Mouse (Mus musculus): ENCODE measurements around the gene Spp2. TPM values are rescaled to one million over a fixed set of nuclear protein-coding genes. Genes with fewer than 3 reads are reported as not detected.
A peak's percentile ranks its signal among the peaks of the same experiment; 100 is the strongest.

Gene Spp2
- polyA plus RNA-seq, 1 experiment from 2014 or later = 18.1 TPM

GRCm38 (mm10) chr1:88429413-88429812, 22.7 kb downstream of the Spp2 start:
- no peaks in the 10 kb centered on the region for H3K27me3 ChIP-seq (ENCODE audit: control insufficient read depth, insufficient read depth, low read length)
- H3K4me2 ChIP-seq (ENCODE audit: low read depth, low read length) = no peak overlapping the region
- H3K4me1 ChIP-seq (ENCODE audit: control insufficient read depth, insufficient read depth, low read length) = peaks cover 7% of the 10 kb centered on the region; the same call in 1 of the 2 replicates
- WGBS = 67% methylated on average over 1 of the region's 1 CpGs
- no peak overlapping the region for H3K27ac ChIP-seq (ENCODE audit: low read length)
- no peak for ATAC-seq (ENCODE audit: insufficient read depth, low FRiP score)
- H3K4me3 ChIP-seq (replicated peaks; ENCODE audit: low read length) = no peak overlapping the region
- H3K9me3 ChIP-seq (replicated peaks; ENCODE audit: control insufficient read depth, low read length) = no peaks in the 10 kb centered on the region
- no peaks in the 10 kb centered on the region for H3K36me3 ChIP-seq (ENCODE audit: control insufficient read depth, insufficient read depth, low read length)
- no peak overlapping the region for H3K9ac ChIP-seq (ENCODE audit: low read length)

- ATAC-seq (ENCODE audit: insufficient read depth, low FRiP score) = no peak
- Histone ChIP-seq H3K9me3 (replicated peaks; ENCODE audit: control insufficient read depth, low read length) (no peaks in the 10 kb centered on the region), H3K27ac (ENCODE audit: low read length) (no peak overlapping the region), H3K4me1 (ENCODE audit: control insufficient read depth, insufficient read depth, low read length) (peaks cover 7% of the 10 kb centered on the region; the same call in 1 of the 2 replicates), H3K36me3 (ENCODE audit: control insufficient read depth, insufficient read depth, low read length) (no peaks in the 10 kb centered on the region), H3K4me3 (replicated peaks; ENCODE audit: low read length) (no peak overlapping the region), H3K27me3 (ENCODE audit: control insufficient read depth, insufficient read depth, low read length) (no peaks in the 10 kb centered on the region), H3K9ac (ENCODE audit: low read length) (no peak overlapping the region), H3K4me2 (ENCODE audit: low read depth, low read length) (no peak overlapping the region)
- WGBS = 79% methylated on average over 4 of the region's 4 CpGs
Observed at GRCm38 (mm10) chr1:88431262-88431661, 24.5 kb downstream of the Spp2 start.

- Histone ChIP-seq H3K27me3 (ENCODE audit: control insufficient read depth, insufficient read depth, low read length) (no peaks in the 10 kb centered on the region), H3K4me3 (replicated peaks; ENCODE audit: low read length) (no peak overlapping the region), H3K36me3 (ENCODE audit: control insufficient read depth, insufficient read depth, low read length) (no peaks in the 10 kb centered on the region), H3K4me2 (ENCODE audit: low read depth, low read length) (no peak overlapping the region), H3K9me3 (replicated peaks; ENCODE audit: control insufficient read depth, low read length) (no peaks in the 10 kb centered on the region), H3K27ac (ENCODE audit: low read length) (no peak overlapping the region), H3K9ac (ENCODE audit: low read length) (no peak overlapping the region), H3K4me1 (ENCODE audit: control insufficient read depth, insufficient read depth, low read length) (peaks cover 7% of the 10 kb centered on the region; the same call in 1 of the 2 replicates)
- no peak for ATAC-seq (ENCODE audit: insufficient read depth, low FRiP score)
- 37% methylated on average over 3 of the region's 3 CpGs for WGBS
Observed at GRCm38 (mm10) chr1:88432601-88433000, 25.8 kb downstream of the Spp2 start.

- ATAC-seq (ENCODE audit: insufficient read depth, low FRiP score) = no peak
- H3K9ac ChIP-seq (ENCODE audit: low read length) = no peak overlapping the region
- peaks cover 7% of the 10 kb centered on the region; the same call in 1 of the 2 replicates for H3K4me1 ChIP-seq (ENCODE audit: control insufficient read depth, insufficient read depth, low read length)
- no peaks in the 10 kb centered on the region for H3K9me3 ChIP-seq (replicated peaks; ENCODE audit: control insufficient read depth, low read length)
- H3K27ac ChIP-seq (ENCODE audit: low read length) = no peak overlapping the region
- H3K36me3 ChIP-seq (ENCODE audit: control insufficient read depth, insufficient read depth, low read length) = no peaks in the 10 kb centered on the region
- H3K4me2 ChIP-seq (ENCODE audit: low read depth, low read length) = no peak overlapping the region
- 72% methylated on average over 6 of the region's 6 CpGs for WGBS
- no peak overlapping the region for H3K4me3 ChIP-seq (replicated peaks; ENCODE audit: low read length)
- H3K27me3 ChIP-seq (ENCODE audit: control insufficient read depth, insufficient read depth, low read length) = no peaks in the 10 kb centered on the region
Observed at GRCm38 (mm10) chr1:88433096-88433883, 26.5 kb downstream of the Spp2 start.

DNA sequence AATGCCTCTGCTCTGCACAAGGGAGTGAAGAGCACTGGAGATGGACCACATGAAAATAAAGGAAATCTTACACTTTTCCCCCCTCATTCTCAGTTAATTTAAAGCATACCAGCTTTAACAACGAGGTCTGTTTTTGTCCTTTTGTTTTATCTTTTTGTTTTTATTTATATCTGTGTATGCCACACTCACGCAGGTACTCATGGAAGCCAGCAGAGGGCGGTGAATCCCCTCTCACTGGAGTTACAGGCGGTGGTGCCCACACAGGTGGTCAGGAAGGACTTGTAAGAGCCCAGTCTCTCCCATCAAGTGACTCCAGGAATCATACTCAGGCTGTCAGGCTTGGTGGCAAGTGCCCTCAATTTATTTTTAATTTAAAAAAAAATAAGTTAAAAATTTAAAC, 27.3 kb downstream of the Spp2 start:
- Histone ChIP-seq H3K27ac (ENCODE audit: low read length) (no peak overlapping the region), H3K4me2 (ENCODE audit: low read depth, low read length) (no peak overlapping the region), H3K4me1 (ENCODE audit: control insufficient read depth, insufficient read depth, low read length) (no peaks in the 10 kb centered on the region), H3K9me3 (replicated peaks; ENCODE audit: control insufficient read depth, low read length) (no peaks in the 10 kb centered on the region), H3K27me3 (ENCODE audit: control insufficient read depth, insufficient read depth, low read length) (no peaks in the 10 kb centered on the region), H3K9ac (ENCODE audit: low read length) (no peak overlapping the region), H3K36me3 (ENCODE audit: control insufficient read depth, insufficient read depth, low read length) (no peaks in the 10 kb centered on the region), H3K4me3 (replicated peaks; ENCODE audit: low read length) (no peak overlapping the region)
- ATAC-seq (ENCODE audit: insufficient read depth, low FRiP score) = no peak
- WGBS = 75% methylated on average over 4 of the region's 4 CpGs

- 50% methylated on average over 9 of the region's 9 CpGs for WGBS
- ATAC-seq (ENCODE audit: insufficient read depth, low FRiP score) = peak; percentile 82
Observed at GRCm38 (mm10) chr1:88437206-88438126, 30.7 kb downstream of the Spp2 start.

GRCm38 (mm10) chr1:88443383-88443782, 36.6 kb downstream of the Spp2 start:
- Histone ChIP-seq H3K9me3 (replicated peaks; ENCODE audit: control insufficient read depth, low read length) (no peaks in the 10 kb centered on the region), H3K36me3 (ENCODE audit: control insufficient read depth, insufficient read depth, low read length) (no peaks in the 10 kb centered on the region), H3K9ac (ENCODE audit: low read length) (no peak overlapping the region), H3K4me3 (replicated peaks; ENCODE audit: low read length) (no peak overlapping the region), H3K4me2 (ENCODE audit: low read depth, low read length) (no peak overlapping the region), H3K4me1 (ENCODE audit: control insufficient read depth, insufficient read depth, low read length) (no peaks in the 10 kb centered on the region; the same call in 1 of the 2 replicates), H3K27me3 (ENCODE audit: control insufficient read depth, insufficient read depth, low read length) (no peaks in the 10 kb centered on the region), H3K27ac (ENCODE audit: low read length) (peak overlapping the region; percentile 76)
- ATAC-seq (ENCODE audit: insufficient read depth, low FRiP score) = no peak
- 48% methylated on average over 4 of the region's 4 CpGs for whole genome bisulfite sequencing

More at GRCm38 (mm10) chr1:88437206-88438126, 30.7 kb downstream of the Spp2 start:
- Histone ChIP-seq H3K4me3 (replicated peaks; ENCODE audit: low read length) (no peak overlapping the region), H3K4me2 (ENCODE audit: low read depth, low read length) (no peak overlapping the region), H3K27ac (ENCODE audit: low read length) (peak overlapping the region; percentile 96), H3K36me3 (ENCODE audit: control insufficient read depth, insufficient read depth, low read length) (no peaks in the 10 kb centered on the region), H3K9me3 (replicated peaks; ENCODE audit: control insufficient read depth, low read length) (no peaks in the 10 kb centered on the region), H3K27me3 (ENCODE audit: control insufficient read depth, insufficient read depth, low read length) (no peaks in the 10 kb centered on the region), H3K9ac (ENCODE audit: low read length) (no peak overlapping the region), H3K4me1 (ENCODE audit: control insufficient read depth, insufficient read depth, low read length) (no peaks in the 10 kb centered on the region)

GRCm38 (mm10) chr1:88445400-88445799, 38.6 kb downstream of the Spp2 start:
- ATAC-seq (ENCODE audit: insufficient read depth, low FRiP score) = no peak
- Histone ChIP-seq H3K4me2 (ENCODE audit: low read depth, low read length) (no peak overlapping the region), H3K4me1 (ENCODE audit: control insufficient read depth, insufficient read depth, low read length) (no peaks in the 10 kb centered on the region; the same call in 1 of the 2 replicates), H3K27me3 (ENCODE audit: control insufficient read depth, insufficient read depth, low read length) (no peaks in the 10 kb centered on the region), H3K4me3 (replicated peaks; ENCODE audit: low read length) (no peak overlapping the region), H3K9ac (ENCODE audit: low read length) (no peak overlapping the region), H3K27ac (ENCODE audit: low read length) (no peak overlapping the region), H3K9me3 (replicated peaks; ENCODE audit: control insufficient read depth, low read length) (no peaks in the 10 kb centered on the region), H3K36me3 (ENCODE audit: control insufficient read depth, insufficient read depth, low read length) (no peaks in the 10 kb centered on the region)
- WGBS = 73% methylated on average over 4 of the region's 4 CpGs
